Mouse (Mus musculus) limb, embryonic 12.5 days (tissue): Measurements from ENCODE around the gene Qars. TPM values are rescaled to one million over a fixed set of nuclear protein-coding genes. Genes with fewer than 3 reads are reported as not detected.

Source experiments
- ATAC-seq: fragments of 200-750 bp; cut with Nextera tagmentation; 2 replicates; pipeline ENCODE4 v1.8.0; 2017; ENCODE audit warnings: low read depth, moderate TSS enrichment; ENCODE audit not compliant: insufficient number of reproducible peaks, insufficient read depth, low FRiP score, low TSS enrichment
- H3K27ac ChIP-seq: fragments of 300-500 bp; sonication (generic); 2 replicates; pipeline ENCODE4 v1.5.1; 2016; ENCODE audit warnings: mild to moderate bottlenecking, moderate library complexity
- H3K27me3 ChIP-seq: fragments of 300-500 bp; sonication (generic); 2 replicates; pipeline ENCODE4 v1.6.1; 2016; ENCODE audit warnings: mild to moderate bottlenecking, moderate library complexity
- H3K36me3 ChIP-seq: fragments of 300-500 bp; sonication (generic); 2 replicates; pipeline ENCODE4 v1.6.1; 2016; ENCODE audit warnings: mild to moderate bottlenecking, moderate library complexity
- H3K4me1 ChIP-seq: fragments of 300-500 bp; sonication (generic); replicated peaks from 2 replicates; pipeline ENCODE4 v1.6.1; 2016
- H3K4me2 ChIP-seq: fragments of 300-500 bp; sonication (generic); 2 replicates; pipeline ENCODE4 v1.6.1; 2016; ENCODE audit warnings: mild to moderate bottlenecking, moderate library complexity
- H3K4me3 ChIP-seq: fragments of 300-500 bp; sonication (generic); replicated peaks from 2 replicates; pipeline ENCODE4 v1.5.1; 2016; ENCODE audit warnings: mild to moderate bottlenecking
- H3K9ac ChIP-seq: fragments of 300-500 bp; sonication (generic); replicated peaks from 2 replicates; pipeline ENCODE4 v1.6.1; 2016; ENCODE audit warnings: mild to moderate bottlenecking, moderate library complexity
- H3K9me3 ChIP-seq: fragments of 300-500 bp; sonication (generic); 2 replicates; pipeline ENCODE4 v1.6.1; 2016; ENCODE audit warnings: mild to moderate bottlenecking, moderate library complexity
- WGBS: fragments of 180-500 bp; shearing (Covaris S2); methylation state at CpG from one replicate; pipeline ENCODE4 v1.1.7; 2016; 5-methylcytosine and 5-hydroxymethylcytosine counted together
- polyA plus RNA-seq: library from polyadenylated mRNA; unstranded; fragments of >200 nt; fragmentation: Nextera tagmentation; extraction: Ambion mirVana; gene quantifications from 2 replicates; pipeline ENCODE4 v1.2.1, GENCODE M21; 2016

The Qars gene
- polyA plus RNA-seq, 1 experiment from 2014 or later: 112 TPM

GRCm38 (mm10) chr9:108478638-108479156 is 28.8 kb upstream of the Qars start:
- peak overlapping the region; percentile 53 for H3K4me3 ChIP-seq

GRCm38 (mm10) chr9:108479241-108479640 is 28.3 kb upstream of the Qars start:
- ATAC-seq: 0 out of 2 replicates have a peak, but pooled peaks have one; percentile 7
- Histone ChIP-seq H3K4me2 (peak overlapping the region; percentile 91), H3K4me3 (peak overlapping the region; percentile 58), H3K4me1 (peaks cover 19% of the 10 kb centered on the region), H3K9me3 (no peaks in the 10 kb centered on the region), H3K27me3 (no peaks in the 10 kb centered on the region), H3K9ac (peak overlapping the region; percentile 57; the same call in 1 of the 2 replicates), H3K36me3 (peaks cover 30% of the 10 kb centered on the region), H3K27ac (peak overlapping the region; percentile 89)
- 45% methylated on average over 11 of the region's 11 CpGs for WGBS

More at GRCm38 (mm10) chr9:108478638-108479156, 28.8 kb upstream of the Qars start:
- WGBS: under 1% methylated on average over 20 of the region's 20 CpGs
- peak; percentile 58; the same call in 1 of the 2 replicates for ATAC-seq
- no peaks in the 10 kb centered on the region for H3K9me3 ChIP-seq
- peak overlapping the region; percentile 91 for H3K4me2 ChIP-seq
- H3K36me3 ChIP-seq: peaks cover 25% of the 10 kb centered on the region
- peak overlapping the region; percentile 57 for H3K9ac ChIP-seq
- no peaks in the 10 kb centered on the region for H3K27me3 ChIP-seq
- peaks cover 19% of the 10 kb centered on the region for H3K4me1 ChIP-seq
- peak overlapping the region; percentile 89 for H3K27ac ChIP-seq

- Histone ChIP-seq H3K9me3 (no peaks in the 10 kb centered on the region), H3K4me3 (peak within 1 kb of the TSS; percentile 58), H3K4me1 (peaks cover 19% of the 10 kb centered on the region), H3K27me3 (no peaks in the 10 kb centered on the region), H3K27ac (peak within 1 kb of the TSS; percentile 89), H3K36me3 (peaks cover 36% of the 10 kb centered on the region), H3K4me2 (peak within 1 kb of the TSS; percentile 91), H3K9ac (peak within 1 kb of the TSS; percentile 73)
- WGBS: 12% methylated on average over 10 of the region's 10 CpGs
- ATAC-seq: peak; percentile 66
Observed at GRCm38 (mm10) chr9:108479721-108480351, 27.7 kb upstream of the Qars start, which contains the start of gene Lamb2. TSS of gene Lamb2 (plus strand) at chr9:108479736.

GRCm38 (mm10) chr9:108480813-108481519 is 26.5 kb upstream of the Qars start:
- no peaks in the 10 kb centered on the region for H3K9me3 ChIP-seq
- WGBS: 92% methylated on average over 28 of the region's 28 CpGs
- H3K4me3 ChIP-seq: peak overlapping the region; percentile 58
- H3K4me2 ChIP-seq: peak overlapping the region; percentile 91
- peaks cover 48% of the 10 kb centered on the region for H3K36me3 ChIP-seq
- H3K27me3 ChIP-seq: no peaks in the 10 kb centered on the region
- peak overlapping the region; percentile 35; the same call in 1 of the 2 replicates for H3K27ac ChIP-seq
- no peak for ATAC-seq
- H3K9ac ChIP-seq: peak overlapping the region; percentile 73; the same call in 1 of the 2 replicates
- H3K4me1 ChIP-seq: peaks cover 19% of the 10 kb centered on the region

- H3K9me3 ChIP-seq: no peaks in the 10 kb centered on the region
- H3K4me2 ChIP-seq: no peak overlapping the region
- 0 out of 2 replicates have a peak overlapping the region, but pooled peaks have one; percentile 12 for H3K9ac ChIP-seq
- no peak overlapping the region for H3K4me3 ChIP-seq
- H3K36me3 ChIP-seq: peaks cover 55% of the 10 kb centered on the region
- no peaks in the 10 kb centered on the region for H3K27me3 ChIP-seq
- H3K4me1 ChIP-seq: peaks cover 19% of the 10 kb centered on the region
- no peak overlapping the region for H3K27ac ChIP-seq
- 88% methylated on average over 19 of the region's 19 CpGs for WGBS
- ATAC-seq: no peak
Observed at GRCm38 (mm10) chr9:108481520-108482210, 25.8 kb upstream of the Qars start.

GRCm38 (mm10) chr9:108483051-108483790 is 24.3 kb upstream of the Qars start:
- 93% methylated on average over 18 of the region's 18 CpGs for WGBS
- Histone ChIP-seq H3K4me1 (peaks cover 19% of the 10 kb centered on the region), H3K9ac (no peak overlapping the region)

GRCm38 (mm10) chr9:108484021-108484420 is 23.5 kb upstream of the Qars start:
- ATAC-seq: no peak
- Histone ChIP-seq H3K9me3 (no peaks in the 10 kb centered on the region), H3K27ac (no peak overlapping the region), H3K4me2 (no peak overlapping the region), H3K36me3 (peaks cover 78% of the 10 kb centered on the region), H3K27me3 (no peaks in the 10 kb centered on the region), H3K9ac (no peak overlapping the region; the same call in 1 of the 2 replicates), H3K4me3 (no peak overlapping the region), H3K4me1 (peaks cover 17% of the 10 kb centered on the region)
- WGBS: 95% methylated on average over 15 of the region's 15 CpGs

More at GRCm38 (mm10) chr9:108483051-108483790, 24.3 kb upstream of the Qars start:
- Histone ChIP-seq H3K36me3 (peaks cover 70% of the 10 kb centered on the region), H3K9me3 (no peaks in the 10 kb centered on the region), H3K27me3 (no peaks in the 10 kb centered on the region), H3K27ac (no peak overlapping the region), H3K4me3 (no peak overlapping the region), H3K4me2 (no peak overlapping the region)
- no peak for ATAC-seq

DNA sequence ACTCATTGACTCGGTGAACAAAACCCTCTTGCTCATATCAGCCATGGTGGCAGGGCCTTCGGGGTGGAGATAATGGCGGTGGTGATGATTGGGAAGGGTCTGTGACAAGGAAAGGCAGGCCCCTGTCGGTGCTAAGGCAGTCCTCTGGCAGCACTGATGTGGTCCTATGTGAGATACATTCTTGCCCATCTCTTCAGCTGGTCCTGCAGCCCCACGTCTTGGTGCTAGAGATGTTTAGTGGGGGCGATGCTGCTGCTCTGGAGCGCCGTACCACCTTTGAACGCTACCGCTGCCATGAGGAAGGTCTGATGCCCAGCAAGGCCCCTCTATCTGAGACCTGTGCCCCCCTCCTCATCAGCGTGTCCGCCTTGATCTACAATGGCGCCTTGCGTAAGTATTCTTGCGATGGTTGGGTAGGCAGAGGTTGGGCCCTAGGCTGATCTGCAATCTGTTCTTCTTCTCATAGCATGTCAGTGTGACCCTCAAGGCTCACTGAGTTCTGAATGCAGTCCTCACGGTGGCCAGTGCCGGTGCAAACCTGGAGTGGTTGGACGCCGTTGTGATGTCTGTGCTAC is 22.1 kb upstream of the Qars start:
- Histone ChIP-seq H3K9ac (no peak overlapping the region; the same call in 1 of the 2 replicates), H3K4me2 (no peak overlapping the region), H3K36me3 (peaks cover 87% of the 10 kb centered on the region), H3K4me3 (no peak overlapping the region), H3K27me3 (no peaks in the 10 kb centered on the region), H3K27ac (no peak overlapping the region), H3K9me3 (no peaks in the 10 kb centered on the region), H3K4me1 (peaks cover 17% of the 10 kb centered on the region)
- no peak for ATAC-seq
- 92% methylated on average over 19 of the region's 19 CpGs for WGBS

DNA sequence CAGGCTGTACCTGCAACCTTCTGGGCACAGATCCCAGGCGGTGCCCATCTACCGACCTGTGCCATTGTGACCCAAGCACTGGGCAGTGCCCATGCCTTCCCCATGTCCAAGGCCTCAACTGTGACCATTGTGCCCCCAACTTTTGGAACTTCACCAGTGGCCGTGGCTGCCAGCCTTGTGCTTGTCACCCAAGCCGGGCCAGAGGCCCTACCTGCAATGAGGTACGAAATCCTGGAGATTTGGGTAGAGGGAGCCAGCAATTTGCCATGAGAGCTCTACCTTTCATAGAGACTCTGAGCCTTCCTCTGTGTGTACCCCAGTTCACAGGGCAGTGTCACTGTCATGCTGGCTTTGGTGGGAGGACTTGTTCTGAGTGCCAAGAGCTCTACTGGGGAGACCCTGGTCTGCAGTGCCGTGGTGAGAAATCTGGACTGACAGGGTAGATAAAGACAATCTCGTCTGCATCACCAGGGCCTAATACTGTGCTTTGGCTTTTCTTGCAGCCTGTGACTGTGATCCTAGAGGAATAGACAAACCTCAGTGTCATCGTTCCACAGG is 20.5 kb upstream of the Qars start:
- WGBS: 93% methylated on average over 8 of the region's 8 CpGs
- no peak overlapping the region for H3K27ac ChIP-seq
- H3K9me3 ChIP-seq: no peaks in the 10 kb centered on the region
- peaks cover 19% of the 10 kb centered on the region for H3K4me1 ChIP-seq
- no peak overlapping the region for H3K4me3 ChIP-seq
- H3K4me2 ChIP-seq: no peak overlapping the region
- no peaks in the 10 kb centered on the region for H3K27me3 ChIP-seq
- peaks cover 82% of the 10 kb centered on the region for H3K36me3 ChIP-seq
- no peak overlapping the region for H3K9ac ChIP-seq
- ATAC-seq: no peak

DNA sequence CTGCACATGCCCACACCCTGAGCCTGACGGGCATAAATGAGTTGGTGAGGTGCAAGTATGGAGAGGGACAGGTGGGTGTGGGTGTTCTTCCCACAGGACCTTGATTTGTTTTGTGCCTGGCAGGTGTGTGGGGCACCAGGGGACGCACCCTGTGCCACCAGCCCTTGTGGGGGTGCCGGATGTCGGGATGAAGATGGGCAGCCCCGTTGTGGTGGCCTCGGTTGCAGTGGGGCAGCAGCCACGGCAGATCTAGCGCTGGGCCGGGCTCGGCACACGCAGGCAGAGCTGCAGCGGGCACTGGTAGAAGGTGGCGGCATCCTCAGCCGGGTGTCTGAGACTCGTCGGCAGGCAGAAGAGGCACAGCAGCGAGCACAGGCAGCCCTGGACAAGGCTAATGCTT is 19.1 kb upstream of the Qars start:
- H3K4me3 ChIP-seq: no peak overlapping the region
- 96% methylated on average over 17 of the region's 17 CpGs for WGBS
- no peaks in the 10 kb centered on the region for H3K27me3 ChIP-seq
- H3K4me1 ChIP-seq: peaks cover 26% of the 10 kb centered on the region
- H3K9me3 ChIP-seq: no peaks in the 10 kb centered on the region
- peaks cover 82% of the 10 kb centered on the region for H3K36me3 ChIP-seq
- H3K4me2 ChIP-seq: no peak overlapping the region
- H3K9ac ChIP-seq: no peak overlapping the region
- ATAC-seq: no peak
- no peak overlapping the region for H3K27ac ChIP-seq
